Mouse (Mus musculus): ENCODE measurements around the gene Gpr183.

Gene Gpr183

DNA sequence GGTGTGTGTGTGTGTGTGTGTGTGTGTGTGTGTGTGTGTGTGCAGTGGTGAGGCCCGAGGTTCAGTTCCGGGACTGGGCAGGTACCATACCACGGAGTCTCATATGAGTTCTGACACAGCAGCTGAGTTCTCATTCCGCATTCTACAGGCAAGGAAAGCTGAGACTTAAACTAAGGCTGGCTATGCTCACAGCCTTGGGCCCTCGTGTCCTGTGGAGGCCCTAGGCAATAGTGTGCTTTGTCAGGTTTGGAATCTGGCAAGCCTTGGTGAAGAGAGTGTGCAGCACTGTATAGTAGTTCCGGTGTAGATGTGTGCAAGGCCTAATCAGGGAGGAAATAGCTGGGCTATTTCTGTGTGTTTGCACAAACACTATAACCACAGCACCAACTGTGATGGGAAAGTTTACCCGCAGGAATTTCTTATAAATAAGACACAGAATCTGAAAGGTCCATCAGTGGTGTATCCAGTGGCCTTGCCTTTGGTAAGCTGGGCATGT, 61.6 kb downstream of the Gpr183 start:
- DNase-seq (ENCODE audit: low read depth, low spot score), result no peak
